Mouse (Mus musculus) hindlimb bud, embryonic 11.5 days (tissue): ENCODE measurements at regions not wholly inside any gene's neighbourhood (a gene's known extent, or its start where the extent isn't known, plus 50 kb on each side); places are given as distances from the start of the nearest gene placed in this dataset.

Source experiments
- DNase-seq: peaks from one replicate; pipeline ENCODE4 v3.0.0-alpha.2; 2012; ENCODE audit warnings: low read depth, low spot score; ENCODE audit errors: extremely low spot score

DNA sequence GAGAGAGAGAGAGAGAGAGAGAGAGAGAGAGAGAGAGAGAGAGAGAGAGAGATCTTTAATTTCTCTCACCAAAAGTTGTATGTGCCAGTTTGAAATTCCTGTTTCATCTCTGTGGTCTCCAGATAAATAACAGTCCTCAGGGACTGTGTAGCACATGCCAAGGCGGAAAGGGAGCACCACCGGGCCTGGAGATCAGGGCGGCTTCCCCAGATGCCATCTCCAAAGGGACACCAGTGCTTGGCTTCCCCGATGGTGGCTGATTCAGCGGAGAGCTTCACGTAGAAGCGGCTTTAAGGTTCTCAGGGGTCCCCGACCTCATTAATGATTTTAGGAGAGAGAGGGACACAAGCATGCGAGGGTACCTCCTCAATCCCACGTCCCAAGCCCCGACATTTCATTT is 272.1 kb upstream of the Atp11b start:
- no peak for DNase-seq

DNA sequence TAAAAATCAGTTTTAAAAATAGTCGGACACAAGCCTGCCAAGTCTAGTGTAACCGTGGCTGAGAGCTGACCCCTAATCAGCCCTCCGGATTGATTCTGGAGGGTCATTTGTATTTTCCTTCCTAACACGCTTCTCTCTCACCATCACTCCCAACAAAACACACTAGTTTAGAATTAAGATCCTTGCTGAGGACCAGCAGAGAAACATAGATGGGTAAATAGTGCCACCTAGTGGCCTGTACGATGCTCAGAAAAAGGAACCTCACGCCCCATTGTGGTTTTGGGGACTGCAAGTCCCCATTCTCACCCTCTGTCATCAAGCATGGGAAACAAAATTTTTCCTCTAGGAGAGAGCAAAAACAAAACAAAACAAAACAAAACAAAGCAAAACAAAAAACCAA is 271.6 kb upstream of the Atp11b start:
- DNase-seq = peak; percentile 68

DNA sequence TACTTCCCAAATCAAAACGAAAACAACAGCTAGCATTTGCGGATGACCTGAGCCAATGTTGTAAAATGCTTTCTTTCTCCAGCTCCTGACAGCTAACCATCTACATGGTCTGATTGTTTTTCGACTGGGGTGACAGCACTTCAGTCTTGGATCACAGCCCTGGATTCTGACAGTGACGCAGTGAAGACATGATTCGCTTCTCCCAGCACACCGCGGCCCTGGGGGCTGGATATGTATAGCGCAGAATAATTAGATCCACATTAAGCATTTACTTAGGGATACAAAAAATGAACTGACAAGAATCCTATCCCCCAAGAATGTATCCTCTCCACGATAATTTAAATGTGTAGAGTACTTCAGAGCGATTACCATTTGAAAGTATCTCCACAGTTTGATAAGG is 271.1 kb upstream of the Atp11b start:
- DNase-seq = no peak

DNA sequence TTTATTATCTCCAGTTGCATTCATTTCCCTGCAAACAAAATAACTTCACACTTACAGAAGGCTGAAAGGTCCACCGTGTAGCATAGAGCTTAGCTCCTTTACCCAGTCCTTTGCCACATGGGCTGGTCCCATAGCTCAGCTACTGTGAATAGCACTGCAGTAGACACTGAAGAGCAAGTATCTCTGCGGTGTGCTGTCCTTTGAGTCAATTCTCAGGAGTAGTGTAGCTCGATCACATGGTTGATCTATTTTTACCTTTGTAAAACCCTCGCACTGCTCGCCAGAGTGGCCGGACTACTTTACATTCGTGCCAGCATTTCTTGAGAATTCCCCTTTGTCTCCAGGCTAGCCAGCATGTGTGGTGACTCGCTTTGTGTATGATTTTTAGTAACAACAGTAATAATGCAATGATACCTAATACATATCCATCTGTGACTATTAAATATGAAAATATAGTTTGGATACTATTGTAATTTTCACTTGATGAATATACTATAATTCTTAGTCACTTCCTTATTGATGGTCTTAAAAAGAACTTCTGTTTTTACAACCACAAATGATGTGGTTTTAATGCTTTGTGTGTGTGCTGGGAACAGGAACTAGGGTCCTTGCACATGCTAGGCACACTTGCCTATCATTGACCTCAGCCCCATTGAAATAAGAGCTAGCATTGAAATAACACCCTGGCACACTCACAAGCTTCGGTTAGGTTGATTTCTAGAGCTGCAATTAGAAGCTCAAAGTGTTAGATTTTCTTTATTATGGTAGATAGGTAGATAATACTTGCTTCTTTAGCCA is 257.7 kb upstream of the Atp11b start:
- DNase-seq = no peak

DNA sequence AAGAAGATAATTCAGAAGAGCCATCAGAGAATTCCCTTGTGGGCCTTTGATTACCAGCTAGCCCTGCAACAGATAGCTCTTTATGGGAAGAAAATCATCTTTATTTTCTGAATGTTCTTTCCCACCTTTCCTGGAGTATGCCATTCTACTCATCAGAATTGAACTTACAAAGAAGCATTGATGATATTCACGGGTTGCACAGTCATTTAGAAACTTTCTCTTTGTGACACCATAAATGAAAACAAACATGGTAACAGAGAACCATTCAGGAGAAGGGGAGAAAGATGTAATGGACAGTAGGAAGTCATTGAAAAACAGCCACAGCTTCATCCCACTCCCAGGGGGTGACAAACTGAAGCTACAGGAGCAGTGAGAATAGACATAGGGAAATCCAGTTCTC is 243.6 kb upstream of the Atp11b start:
- no peak for DNase-seq

DNA sequence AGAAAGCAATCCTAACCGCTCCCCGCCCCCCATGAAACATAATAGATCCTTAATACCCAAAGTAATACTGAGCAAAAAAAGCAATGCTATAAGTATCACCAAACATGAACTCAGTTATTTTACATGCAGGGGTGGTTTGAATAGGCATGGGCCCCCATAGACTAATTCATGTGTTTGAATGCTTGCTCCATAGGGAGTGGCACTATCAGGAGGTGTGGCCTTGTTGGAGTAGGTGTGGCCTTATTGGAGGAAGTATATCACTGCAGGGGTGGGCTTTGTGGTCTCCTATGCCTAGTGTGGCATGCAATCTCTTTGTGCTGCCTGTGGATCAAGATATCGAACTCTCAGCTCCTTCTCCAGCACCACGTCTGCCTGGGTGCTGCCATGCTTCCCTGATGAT is 237.4 kb upstream of the Atp11b start:
- DNase-seq = no peak

DNA sequence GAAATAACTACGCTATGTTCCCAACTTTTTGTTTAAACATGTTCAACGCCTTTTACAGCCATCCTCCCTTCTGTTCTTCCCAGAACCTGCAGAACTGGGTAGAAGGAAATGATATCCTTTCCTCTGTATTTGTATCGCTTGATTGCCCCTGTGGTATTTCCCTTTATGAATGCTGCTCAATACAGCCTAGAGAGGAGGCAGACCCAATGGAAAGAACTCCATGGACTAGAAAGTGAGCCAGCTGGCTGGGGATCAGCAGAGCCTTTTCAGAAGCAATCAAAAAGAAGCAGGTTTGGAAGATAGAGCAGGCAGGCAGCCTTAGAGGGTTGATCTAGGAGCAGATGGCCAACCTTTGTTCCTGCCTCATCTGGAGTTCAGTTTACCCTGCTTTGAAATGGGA is 233.8 kb upstream of the Atp11b start:
- no peak for DNase-seq

DNA sequence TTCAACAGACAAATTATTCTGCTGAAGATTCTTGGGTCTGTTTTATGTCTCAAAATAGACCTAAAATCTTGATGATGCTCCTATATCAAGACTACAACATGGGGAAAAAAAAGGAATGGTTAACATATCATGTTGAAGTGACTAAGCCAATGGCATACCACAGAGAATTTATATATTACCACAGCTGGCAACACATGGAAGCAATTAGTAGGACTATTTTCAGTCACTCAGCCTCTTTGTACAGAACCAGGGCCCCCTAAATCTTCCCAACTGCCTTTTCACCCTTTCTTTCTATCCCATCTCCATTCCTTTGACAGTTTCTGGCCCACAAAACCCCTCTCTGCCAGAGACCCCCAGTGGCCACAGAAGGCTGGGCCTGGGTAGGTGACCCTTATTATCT is 206.2 kb upstream of the Atp11b start:
- DNase-seq = peak; percentile 1

DNA sequence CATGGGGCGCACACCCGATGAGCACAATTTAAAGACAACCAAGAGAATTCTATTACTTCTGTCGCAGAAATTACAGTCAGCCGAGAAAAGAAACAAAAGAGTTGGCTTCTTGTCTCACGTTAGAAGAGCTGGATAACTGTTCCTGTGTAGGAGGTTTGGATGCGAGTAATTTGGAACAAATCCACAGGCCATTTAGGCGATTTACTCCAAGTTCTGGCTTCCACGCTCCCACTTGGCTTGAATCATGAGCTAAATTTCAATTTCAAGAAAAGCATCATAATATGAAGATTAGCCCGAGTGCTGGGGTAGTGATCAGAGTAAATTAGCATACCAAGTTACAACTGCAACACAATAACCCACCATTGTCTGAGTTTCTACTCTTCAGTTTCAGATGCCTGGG is 202.1 kb upstream of the Atp11b start:
- no peak for DNase-seq

DNA sequence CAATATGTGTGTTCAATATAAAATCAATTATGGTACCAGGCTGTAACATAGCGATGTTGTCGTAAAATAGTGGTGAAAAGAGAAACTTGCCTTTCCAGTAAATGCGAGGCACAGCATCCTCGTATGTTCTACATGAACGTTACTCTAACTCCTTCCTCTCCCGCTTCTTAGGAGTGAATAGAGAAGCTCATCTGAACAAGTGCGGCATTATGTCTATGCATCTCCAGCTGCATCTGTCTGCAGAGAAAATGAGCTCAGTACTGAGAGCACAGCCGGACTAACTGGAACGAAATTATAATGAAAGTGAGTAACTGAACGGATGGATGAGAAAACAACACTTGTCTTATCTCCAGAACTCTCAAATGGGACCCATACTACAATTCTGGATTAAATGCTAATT is 193.5 kb upstream of the Atp11b start:
- DNase-seq = no peak

DNA sequence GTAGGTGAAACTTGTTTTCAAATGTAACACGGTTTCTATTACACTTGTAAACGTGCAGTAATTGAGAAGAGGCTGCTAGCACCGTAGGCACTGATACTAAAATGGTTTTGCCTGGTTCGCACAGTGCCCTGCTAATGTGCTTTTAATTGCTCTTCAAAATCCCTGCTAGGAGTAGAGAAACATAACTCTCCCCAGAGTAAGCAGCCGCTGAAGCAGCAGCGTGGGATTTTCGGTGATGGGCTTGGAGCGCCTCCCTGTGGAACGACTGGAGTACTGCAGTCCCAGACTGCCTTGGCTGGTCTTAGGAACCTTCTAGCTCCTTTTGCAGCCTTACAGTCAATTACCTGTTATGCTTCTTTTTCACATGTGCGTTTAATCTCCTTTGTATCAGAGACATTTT is 179.5 kb upstream of the Atp11b start:
- peak; percentile 10 for DNase-seq
